Mouse (Mus musculus) kidney, adult 2 months (tissue): ENCODE results near the gene Faf1. TPM values are rescaled to one million over a fixed set of nuclear protein-coding genes. Genes with fewer than 3 reads are reported as not detected.

Experiments
- DNase-seq: peaks from one replicate; pipeline ENCODE4 v3.0.0; 2021
- H3K27ac ChIP-seq: fragments of 200-500 bp; 2 replicates; pipeline ENCODE4 v1.5.1; 2012; ENCODE audit warnings: low read depth, low read length, control low read depth, inconsistent platforms; ENCODE audit not compliant: insufficient read depth
- H3K27me3 ChIP-seq: fragments of 200-500 bp; replicated peaks from 2 replicates; pipeline ENCODE4 v1.6.1; 2012; ENCODE audit warnings: mild to moderate bottlenecking, moderate library complexity, low read length, inconsistent platforms; ENCODE audit not compliant: control insufficient read depth, insufficient read depth
- H3K36me3 ChIP-seq: fragments of 200-500 bp; 2 replicates; pipeline ENCODE4 v1.6.1; 2012; ENCODE audit warnings: mild to moderate bottlenecking, moderate library complexity, low read length, inconsistent platforms; ENCODE audit not compliant: control insufficient read depth, insufficient read depth
- H3K4me1 ChIP-seq: fragments of 200-500 bp; 2 replicates; pipeline ENCODE4 v1.6.1; 2011; ENCODE audit warnings: low read length; ENCODE audit not compliant: control insufficient read depth, insufficient read depth
- H3K4me3 ChIP-seq: fragments of 200-500 bp; 2 replicates; pipeline ENCODE4 v1.5.1; 2011; ENCODE audit warnings: mild to moderate bottlenecking, low read depth, low read length, control low read depth; ENCODE audit not compliant: insufficient read depth
- CTCF ChIP-seq: fragments of 200-500 bp; conservative IDR thresholded peaks from 2 replicates; pipeline ENCODE4 v1.5.1; 2011; ENCODE audit warnings: low read depth, mild to moderate bottlenecking, control low read depth, low read length, moderate library complexity, mixed read lengths; ENCODE audit not compliant: insufficient read depth, insufficient read length
- POLR2A ChIP-seq: fragments of 200-500 bp; IDR thresholded peaks from one replicate; pipeline ENCODE4 v1.6.1; 2011; ENCODE audit warnings: low read depth, low read length, control low read depth
- WGBS: fragments of 180-500 bp; shearing (Covaris S2); methylation state at CpG from one replicate; pipeline ENCODE4 v1.1.7; 2018; 5-methylcytosine and 5-hydroxymethylcytosine counted together
- polyA plus RNA-seq: library from polyadenylated mRNA; depleted of rRNA; stranded (reverse); fragments of >200 nt; gene quantifications from 2 replicates; pipeline ENCODE4 v1.2.3, GENCODE M21; 2012

The Faf1 gene
- polyA plus RNA-seq, 1 experiment, result 8.7 TPM

GRCm38 (mm10) chr4:109819455-109819854, 143.1 kb downstream of the Faf1 start:
- TF ChIP-seq CTCF (no peak), POLR2A (no peak)
- no peaks in the 10 kb centered on the region for H3K27me3 ChIP-seq
- no peak overlapping the region for H3K27ac ChIP-seq
- H3K36me3 ChIP-seq, result no peaks in the 10 kb centered on the region
- no peak overlapping the region for H3K4me3 ChIP-seq
- DNase-seq, result no peak
- H3K4me1 ChIP-seq, result no peaks in the 10 kb centered on the region

DNA sequence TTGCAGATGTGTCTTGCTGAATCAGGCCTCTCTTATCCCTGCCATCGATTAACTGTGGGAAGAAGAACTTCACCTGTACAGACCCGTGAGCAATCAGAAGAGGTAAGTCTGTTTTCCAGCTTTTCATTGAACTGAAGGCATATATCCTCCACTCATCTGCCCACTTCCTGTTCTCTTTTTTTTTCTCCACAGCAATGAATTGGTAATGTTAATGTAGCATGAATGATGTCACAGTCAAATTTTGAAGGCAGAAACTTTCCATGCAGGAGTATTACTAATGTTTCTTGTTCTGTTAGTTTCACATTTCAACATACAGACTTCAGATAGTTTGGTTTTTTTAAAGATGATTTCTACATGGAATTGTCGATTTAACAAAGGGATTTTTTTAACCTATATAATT, 153.4 kb downstream of the Faf1 start:
- Histone ChIP-seq H3K27ac (no peak overlapping the region), H3K36me3 (no peaks in the 10 kb centered on the region), H3K4me1 (no peaks in the 10 kb centered on the region), H3K4me3 (no peak overlapping the region), H3K27me3 (no peaks in the 10 kb centered on the region)
- TF ChIP-seq CTCF (no peak), POLR2A (no peak)
- 93% methylated on average over 3 of the region's 3 CpGs for WGBS
- no peak for DNase-seq

DNA sequence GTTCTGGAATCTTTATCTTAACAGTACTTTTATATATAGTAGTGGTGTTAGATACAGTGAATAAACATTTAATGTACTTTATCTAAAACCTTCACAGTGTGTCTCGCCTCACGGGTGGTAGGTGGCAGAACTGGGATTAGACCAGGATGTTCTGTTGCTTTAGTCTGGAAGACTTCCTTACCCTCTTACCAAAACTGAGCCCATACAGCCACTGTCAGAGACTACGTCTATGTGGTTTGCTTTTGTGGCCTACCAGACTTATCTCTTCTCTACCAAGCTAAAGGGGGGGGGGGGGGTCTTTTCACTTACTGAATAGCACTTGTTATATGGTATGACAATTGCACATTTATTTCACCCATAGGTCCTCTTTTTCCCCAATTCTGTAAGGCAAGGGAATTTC, 181.5 kb downstream of the Faf1 start:
- WGBS, result 97% methylated on average over 3 of the region's 3 CpGs
- DNase-seq, result no peak
- TF ChIP-seq CTCF (no peak), POLR2A (no peak)
- Histone ChIP-seq H3K27me3 (no peaks in the 10 kb centered on the region), H3K27ac (no peak overlapping the region), H3K4me3 (no peak overlapping the region), H3K36me3 (no peaks in the 10 kb centered on the region; the same call in 1 of the 2 replicates), H3K4me1 (no peaks in the 10 kb centered on the region)

GRCm38 (mm10) chr4:109858571-109859392, 182.4 kb downstream of the Faf1 start:
- 71% methylated on average over 8 of the region's 8 CpGs for WGBS
- Histone ChIP-seq H3K36me3 (no peaks in the 10 kb centered on the region; the same call in 1 of the 2 replicates), H3K27me3 (no peaks in the 10 kb centered on the region), H3K27ac (no peak overlapping the region), H3K4me1 (no peaks in the 10 kb centered on the region), H3K4me3 (no peak overlapping the region)
- TF ChIP-seq POLR2A (no peak), CTCF (no peak)
- no peak for DNase-seq

DNA sequence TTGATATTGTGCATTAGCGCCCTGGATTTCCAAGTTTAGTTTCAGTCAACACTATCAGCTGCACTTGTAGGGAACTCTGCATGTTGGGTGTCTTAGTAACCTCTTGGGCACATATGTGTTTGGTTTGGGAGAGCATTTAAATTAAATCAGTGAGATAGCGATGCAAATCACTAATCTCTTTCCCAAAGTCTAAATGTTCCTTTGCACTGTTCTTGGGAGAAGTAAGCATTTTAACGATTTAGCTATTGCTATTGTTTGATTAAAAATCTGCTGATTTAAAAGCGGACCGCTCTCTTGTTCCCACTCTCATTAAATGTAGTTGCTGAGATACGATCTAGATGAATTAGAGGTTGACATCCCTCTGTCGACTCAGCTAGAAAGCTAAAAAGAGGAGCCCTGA, 183.0 kb downstream of the Faf1 start:
- 78% methylated on average over 7 of the region's 7 CpGs for WGBS
- Histone ChIP-seq H3K27me3 (no peaks in the 10 kb centered on the region), H3K36me3 (no peaks in the 10 kb centered on the region; the same call in 1 of the 2 replicates), H3K4me1 (no peaks in the 10 kb centered on the region), H3K27ac (no peak overlapping the region), H3K4me3 (no peak overlapping the region)
- DNase-seq, result no peak
- no peak for TF ChIP-seq POLR2A
- TF ChIP-seq CTCF, result no peak

DNA sequence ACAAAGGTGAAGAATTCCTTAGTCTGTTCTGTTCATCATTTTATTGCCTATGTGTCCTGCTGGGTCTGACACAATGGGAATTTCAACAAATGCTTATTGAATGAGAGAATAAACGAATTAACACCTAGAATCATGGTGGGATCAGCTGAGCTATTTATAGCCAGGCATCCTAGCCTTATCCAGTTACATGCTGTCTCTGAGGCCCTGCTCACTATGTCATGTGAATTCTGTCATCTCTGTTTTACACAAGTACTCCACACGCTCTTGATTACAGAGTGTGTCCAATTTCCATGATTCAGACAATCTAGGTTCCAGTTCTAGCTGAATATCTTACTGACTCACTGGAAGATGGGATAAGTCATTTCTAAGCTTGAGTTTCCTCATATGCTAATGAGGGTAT, 183.9 kb downstream of the Faf1 start:
- H3K27me3 ChIP-seq, result no peaks in the 10 kb centered on the region
- TF ChIP-seq CTCF (no peak), POLR2A (no peak)
- no peaks in the 10 kb centered on the region for H3K4me1 ChIP-seq
- 85% methylated on average over 2 of the region's 2 CpGs for WGBS
- H3K4me3 ChIP-seq, result no peak overlapping the region
- no peak overlapping the region for H3K27ac ChIP-seq
- no peaks in the 10 kb centered on the region; the same call in 1 of the 2 replicates for H3K36me3 ChIP-seq
- DNase-seq, result no peak

- H3K36me3 ChIP-seq, result no peaks in the 10 kb centered on the region
- H3K4me3 ChIP-seq, result no peak overlapping the region
- 86% methylated on average over 4 of the region's 4 CpGs for WGBS
- DNase-seq, result no peak
- TF ChIP-seq POLR2A, result no peak
- TF ChIP-seq CTCF, result no peak
- H3K27me3 ChIP-seq, result no peaks in the 10 kb centered on the region
- no peak overlapping the region for H3K27ac ChIP-seq
- H3K4me1 ChIP-seq, result no peaks in the 10 kb centered on the region
These were observed 185.9 kb downstream of the Faf1 start for GRCm38 (mm10) chr4:109862271-109862670.
